Mouse (Mus musculus) kidney, adult 2 months (tissue): ENCODE results near the gene Slc1a3.

Experiments used
- CTCF ChIP-seq: fragments of 200-500 bp; conservative IDR thresholded peaks from 2 replicates; pipeline ENCODE4 v1.5.1; 2011; ENCODE audit warnings: low read depth, mild to moderate bottlenecking, control low read depth, low read length, moderate library complexity, mixed read lengths; ENCODE audit not compliant: insufficient read depth, insufficient read length
- POLR2A ChIP-seq: fragments of 200-500 bp; IDR thresholded peaks from one replicate; pipeline ENCODE4 v1.6.1; 2011; ENCODE audit warnings: low read depth, low read length, control low read depth

- TF ChIP-seq CTCF: no peak
- TF ChIP-seq POLR2A: no peak
Observed at GRCm38 (mm10) chr15:8595226-8595625, 115.3 kb downstream of the Slc1a3 start.
